Mouse (Mus musculus) neural tube, embryonic 13.5 days (tissue): Measurements from ENCODE around the gene Alg14. TPM values are rescaled to one million over a fixed set of nuclear protein-coding genes. Genes with fewer than 3 reads are reported as not detected.

Experiments used
- ATAC-seq: fragments of 200-750 bp; cut with Nextera tagmentation; 2 replicates; pipeline ENCODE4 v1.8.0; 2017; ENCODE audit warnings: low read depth, mild to moderate bottlenecking, moderate TSS enrichment, moderate library complexity
- H3K27ac ChIP-seq: fragments of 300-500 bp; sonication (generic); replicated peaks from 2 replicates; pipeline ENCODE4 v1.5.1; 2015; ENCODE audit warnings: moderate library complexity, mild to moderate bottlenecking, inconsistent platforms
- H3K27me3 ChIP-seq: fragments of 300-500 bp; sonication (generic); 2 replicates; pipeline ENCODE4 v1.6.1; 2015; ENCODE audit warnings: mild to moderate bottlenecking, inconsistent platforms
- H3K36me3 ChIP-seq: fragments of 300-500 bp; sonication (generic); 2 replicates; pipeline ENCODE4 v1.6.1; 2015; ENCODE audit warnings: mild to moderate bottlenecking, inconsistent platforms
- H3K4me1 ChIP-seq: fragments of 300-500 bp; sonication (generic); replicated peaks from 2 replicates; pipeline ENCODE4 v1.6.1; 2015; ENCODE audit warnings: inconsistent platforms
- H3K4me2 ChIP-seq: fragments of 300-500 bp; sonication (generic); 2 replicates; pipeline ENCODE4 v1.6.1; 2015; ENCODE audit warnings: inconsistent platforms, mild to moderate bottlenecking, moderate library complexity
- H3K4me3 ChIP-seq: fragments of 300-500 bp; sonication (generic); 2 replicates; pipeline ENCODE4 v1.5.1; 2015; ENCODE audit warnings: mild to moderate bottlenecking, inconsistent platforms
- H3K9ac ChIP-seq: fragments of 300-500 bp; sonication (generic); 2 replicates; pipeline ENCODE4 v1.6.1; 2015; ENCODE audit warnings: moderate library complexity, mild to moderate bottlenecking, inconsistent platforms
- H3K9me3 ChIP-seq: fragments of 300-500 bp; sonication (generic); 2 replicates; pipeline ENCODE4 v1.6.1; 2016; ENCODE audit warnings: inconsistent platforms
- WGBS: fragments of 180-500 bp; shearing (Covaris S2); methylation state at CpG from one replicate; pipeline ENCODE4 v1.1.7; 2015; 5-methylcytosine and 5-hydroxymethylcytosine counted together
- polyA plus RNA-seq: library from polyadenylated mRNA; unstranded; fragments of >200 nt; fragmentation: Nextera tagmentation; extraction: Ambion mirVana; gene quantifications from 2 replicates; pipeline ENCODE4 v1.2.1, GENCODE M21; 2015

The Alg14 gene
- polyA plus RNA-seq, 1 experiment from 2014 or later: 39.3 TPM

GRCm38 (mm10) chr3:121314149-121314548 is 22.6 kb downstream of the Alg14 start:
- no peak overlapping the region for H3K9ac ChIP-seq
- 0 out of 2 replicates have a peak, but pooled peaks cover 4% of the 10 kb centered on the region for H3K4me1 ChIP-seq
- H3K4me3 ChIP-seq: no peak overlapping the region
- WGBS: 91% methylated on average over 6 of the region's 6 CpGs
- no peak overlapping the region for H3K27ac ChIP-seq
- H3K4me2 ChIP-seq: no peak overlapping the region
- H3K36me3 ChIP-seq: peaks cover 10% of the 10 kb centered on the region; the same call in 1 of the 2 replicates
- no peaks in the 10 kb centered on the region for H3K9me3 ChIP-seq
- H3K27me3 ChIP-seq: no peaks in the 10 kb centered on the region
- no peak for ATAC-seq

GRCm38 (mm10) chr3:121315498-121315897 is 23.9 kb downstream of the Alg14 start:
- 95% methylated on average over 7 of the region's 7 CpGs for WGBS
- Histone ChIP-seq H3K36me3 (peaks cover 10% of the 10 kb centered on the region; the same call in 1 of the 2 replicates), H3K4me1 (no peaks in the 10 kb centered on the region), H3K9ac (no peak overlapping the region), H3K4me2 (no peak overlapping the region), H3K27me3 (no peaks in the 10 kb centered on the region), H3K4me3 (no peak overlapping the region), H3K27ac (no peak overlapping the region), H3K9me3 (no peaks in the 10 kb centered on the region)
- ATAC-seq: no peak

GRCm38 (mm10) chr3:121319906-121320305 is 28.3 kb downstream of the Alg14 start:
- Histone ChIP-seq H3K36me3 (peaks cover 22% of the 10 kb centered on the region), H3K4me1 (no peaks in the 10 kb centered on the region), H3K27me3 (no peaks in the 10 kb centered on the region), H3K27ac (no peak overlapping the region), H3K4me2 (no peak overlapping the region), H3K9ac (no peak overlapping the region), H3K9me3 (no peaks in the 10 kb centered on the region), H3K4me3 (no peak overlapping the region)
- ATAC-seq: no peak
- 88% methylated on average over 6 of the region's 6 CpGs for WGBS

- WGBS: 83% methylated on average over 1 of the region's 1 CpGs
- H3K9ac ChIP-seq: no peak overlapping the region
Measured at GRCm38 (mm10) chr3:121320896-121321295, 29.3 kb downstream of the Alg14 start.

GRCm38 (mm10) chr3:121323371-121323770 is 31.8 kb downstream of the Alg14 start:
- H3K27me3 ChIP-seq: no peaks in the 10 kb centered on the region
- H3K9ac ChIP-seq: no peak overlapping the region
- ATAC-seq: no peak
- no peak overlapping the region for H3K4me2 ChIP-seq
- H3K4me3 ChIP-seq: no peak overlapping the region
- no peaks in the 10 kb centered on the region for H3K4me1 ChIP-seq
- H3K27ac ChIP-seq: no peak overlapping the region
- H3K36me3 ChIP-seq: peaks cover 14% of the 10 kb centered on the region; the same call in 1 of the 2 replicates
- H3K9me3 ChIP-seq: no peaks in the 10 kb centered on the region
- 95% methylated on average over 15 of the region's 15 CpGs for WGBS

More at GRCm38 (mm10) chr3:121320896-121321295, 29.3 kb downstream of the Alg14 start:
- Histone ChIP-seq H3K27me3 (no peaks in the 10 kb centered on the region), H3K27ac (no peak overlapping the region), H3K36me3 (peaks cover 22% of the 10 kb centered on the region), H3K4me1 (no peaks in the 10 kb centered on the region), H3K9me3 (no peaks in the 10 kb centered on the region), H3K4me2 (no peak overlapping the region), H3K4me3 (no peak overlapping the region)
- no peak for ATAC-seq

GRCm38 (mm10) chr3:121327406-121327805 is 35.8 kb downstream of the Alg14 start:
- Histone ChIP-seq H3K4me3 (no peak overlapping the region), H3K4me1 (no peaks in the 10 kb centered on the region), H3K27ac (no peak overlapping the region), H3K9me3 (no peaks in the 10 kb centered on the region), H3K9ac (no peak overlapping the region), H3K4me2 (no peak overlapping the region), H3K27me3 (no peaks in the 10 kb centered on the region), H3K36me3 (peaks cover 12% of the 10 kb centered on the region; the same call in 1 of the 2 replicates)
- 85% methylated on average over 5 of the region's 5 CpGs for WGBS
- no peak for ATAC-seq

- 81% methylated on average over 10 of the region's 10 CpGs for WGBS
- H3K4me3 ChIP-seq: no peak overlapping the region
- H3K9ac ChIP-seq: no peak overlapping the region
- ATAC-seq: no peak
- H3K27me3 ChIP-seq: no peaks in the 10 kb centered on the region
- no peaks in the 10 kb centered on the region for H3K9me3 ChIP-seq
- H3K36me3 ChIP-seq: no peaks in the 10 kb centered on the region; the same call in 1 of the 2 replicates
- H3K27ac ChIP-seq: no peak overlapping the region
- no peaks in the 10 kb centered on the region for H3K4me1 ChIP-seq
- no peak overlapping the region for H3K4me2 ChIP-seq
Measured at GRCm38 (mm10) chr3:121329647-121330046, 38.1 kb downstream of the Alg14 start.

- Histone ChIP-seq H3K36me3 (no peaks in the 10 kb centered on the region; the same call in 1 of the 2 replicates), H3K4me2 (no peak overlapping the region), H3K4me3 (no peak overlapping the region), H3K27me3 (no peaks in the 10 kb centered on the region), H3K9me3 (no peaks in the 10 kb centered on the region), H3K27ac (no peak overlapping the region), H3K9ac (no peak overlapping the region), H3K4me1 (no peaks in the 10 kb centered on the region)
- 86% methylated on average over 7 of the region's 7 CpGs for WGBS
- no peak for ATAC-seq
Measured at GRCm38 (mm10) chr3:121330244-121330646, 38.7 kb downstream of the Alg14 start.

- H3K36me3 ChIP-seq: no peaks in the 10 kb centered on the region; the same call in 1 of the 2 replicates
Measured at GRCm38 (mm10) chr3:121336234-121336890, 44.8 kb downstream of the Alg14 start.

GRCm38 (mm10) chr3:121338687-121339086 is 47.1 kb downstream of the Alg14 start:
- H3K9me3 ChIP-seq: no peaks in the 10 kb centered on the region
- no peak overlapping the region for H3K27ac ChIP-seq
- peaks cover 11% of the 10 kb centered on the region for H3K4me1 ChIP-seq
- no peak overlapping the region for H3K4me2 ChIP-seq
- no peak for ATAC-seq
- no peak overlapping the region for H3K9ac ChIP-seq
- H3K36me3 ChIP-seq: no peaks in the 10 kb centered on the region
- H3K27me3 ChIP-seq: no peaks in the 10 kb centered on the region
- no peak overlapping the region for H3K4me3 ChIP-seq
- WGBS: 30% methylated on average over 2 of the region's 2 CpGs

More at GRCm38 (mm10) chr3:121336234-121336890, 44.8 kb downstream of the Alg14 start:
- ATAC-seq: no peak
- Histone ChIP-seq H3K4me1 (peaks cover 11% of the 10 kb centered on the region), H3K27me3 (no peaks in the 10 kb centered on the region), H3K4me3 (no peak overlapping the region), H3K9me3 (no peaks in the 10 kb centered on the region), H3K9ac (no peak overlapping the region), H3K27ac (no peak overlapping the region), H3K4me2 (no peak overlapping the region)
- WGBS: 86% methylated on average over 6 of the region's 6 CpGs

GRCm38 (mm10) chr3:121340321-121340761 is 48.8 kb downstream of the Alg14 start:
- 74% methylated on average over 7 of the region's 7 CpGs for WGBS

GRCm38 (mm10) chr3:121343224-121343623 is 51.7 kb downstream of the Alg14 start:
- 92% methylated on average over 7 of the region's 7 CpGs for WGBS
- Histone ChIP-seq H3K27me3 (no peaks in the 10 kb centered on the region), H3K27ac (no peak overlapping the region), H3K36me3 (no peaks in the 10 kb centered on the region), H3K4me1 (peaks cover 38% of the 10 kb centered on the region), H3K9me3 (no peaks in the 10 kb centered on the region), H3K4me3 (no peak overlapping the region), H3K9ac (no peak overlapping the region), H3K4me2 (no peak overlapping the region)
- ATAC-seq: no peak

More at GRCm38 (mm10) chr3:121340321-121340761, 48.8 kb downstream of the Alg14 start:
- Histone ChIP-seq H3K9ac (no peak overlapping the region), H3K4me1 (peaks cover 24% of the 10 kb centered on the region), H3K27ac (no peak overlapping the region), H3K4me3 (no peak overlapping the region), H3K4me2 (no peak overlapping the region), H3K27me3 (no peaks in the 10 kb centered on the region), H3K36me3 (no peaks in the 10 kb centered on the region), H3K9me3 (no peaks in the 10 kb centered on the region)
- ATAC-seq: no peak
